ENCODE assay signal across 8 mouse cellular contexts in genomic region chr11:77785768-77786561, GRCm38 (mm10). TPM values are rescaled to one million over a fixed set of nuclear protein-coding genes. Genes with fewer than 3 reads are reported as not detected.
DNase-seq lines count a peak whose midpoint lies in the region; ATAC-seq and TF ChIP-seq lines count a peak whose summit lies in the region.

No protein-coding gene starts in this region.

- peaks cover 19% of the 10 kb centered on the region for H3K4me1 ChIP-seq in bone marrow, adult 2 months (ENCODE audit: control insufficient read depth, insufficient read depth, low read length)
- 0 out of 2 replicates have a peak, but pooled peaks cover 15% of the 10 kb centered on the region for H3K4me1 ChIP-seq in forebrain, postnatal 0 days (ENCODE audit: insufficient read depth)
- H3K4me1 ChIP-seq in lung, embryonic 16.5 days (replicated peaks; ENCODE audit: control insufficient read depth, insufficient read depth, low read length) = peaks cover 64% of the 10 kb centered on the region

- H3K4me3 ChIP-seq in bone marrow, adult 2 months (replicated peaks; ENCODE audit: control insufficient read depth, low read depth, low read length) = no peak overlapping the region
- H3K4me3 ChIP-seq in forebrain, postnatal 0 days (ENCODE audit: low read depth, low read length) = no peak overlapping the region
- H3K4me3 ChIP-seq in lung, embryonic 16.5 days (ENCODE audit: low read length) = no peak overlapping the region

- H3K36me3 ChIP-seq in forebrain, postnatal 0 days (ENCODE audit: insufficient read depth) = no peaks in the 10 kb centered on the region
- H3K36me3 ChIP-seq in lung, embryonic 16.5 days (ENCODE audit: control insufficient read depth, insufficient read depth, low read length) = no peaks in the 10 kb centered on the region

- no peaks in the 10 kb centered on the region for H3K9me3 ChIP-seq in forebrain, postnatal 0 days (ENCODE audit: low read length)
- H3K9me3 ChIP-seq in lung, embryonic 16.5 days (ENCODE audit: control insufficient read depth, low read length) = no peaks in the 10 kb centered on the region

- no peaks in the 10 kb centered on the region for H3K27me3 ChIP-seq in forebrain, postnatal 0 days (ENCODE audit: insufficient read depth, low read length)
- no peaks in the 10 kb centered on the region for H3K27me3 ChIP-seq in lung, embryonic 16.5 days (ENCODE audit: control insufficient read depth, insufficient read depth, low read depth, low read length)

- 11% methylated on average over 7 of the region's 7 CpGs for WGBS in bone marrow, adult 2 months
- WGBS in forebrain, postnatal 0 days = 41% methylated on average over 7 of the region's 7 CpGs
- 24% methylated on average over 7 of the region's 7 CpGs for WGBS in lung, embryonic 16.5 days

- TF ChIP-seq CTCF in bone marrow, adult 2 months (IDR thresholded peaks at IDR 0.05; ENCODE audit: control insufficient read depth, insufficient read depth, low read length) = no peak
- TF ChIP-seq CTCF in forebrain, postnatal 0 days (IDR thresholded peaks at IDR 0.05; ENCODE audit: low read depth) = no peak

- TF ChIP-seq POLR2A in bone marrow, adult 2 months (IDR thresholded peaks at IDR 0.05; ENCODE audit: borderline replicate concordance, control insufficient read depth, low read depth, low read length) = peak; percentile 39; the same call in 1 of the 2 replicates

- DNase-seq in heart, adult 18-20 months = peak; percentile 64 to 72
- no peak for DNase-seq in heart, adult 8-10 months (ENCODE audit: low spot score)
- no peak for DNase-seq in forebrain, postnatal 0 days
- DNase-seq in kidney, adult 8-10 months = peak; percentile 84 to 89
- DNase-seq in embryo, embryonic 10.5 days (ENCODE audit: low spot score) = no peak

- H3K4me2 ChIP-seq in forebrain, postnatal 0 days (ENCODE audit: low read depth) = no peak overlapping the region
- H3K4me2 ChIP-seq in lung, embryonic 16.5 days (ENCODE audit: low read depth, low read length) = no peak overlapping the region

- H3K9ac ChIP-seq in forebrain, postnatal 0 days = no peak overlapping the region
- peak overlapping the region; percentile 51 for H3K9ac ChIP-seq in lung, embryonic 16.5 days (ENCODE audit: low read length)

- peak; percentile 57 for ATAC-seq in forebrain, postnatal 0 days
- peak; percentile 32 for ATAC-seq in lung, embryonic 16.5 days (ENCODE audit: low read depth)
- ATAC-seq in megakaryocyte-erythroid progenitor cell, adult 5-6 weeks (replicated peaks; ENCODE audit: low FRiP score, low TSS enrichment, poor library complexity, severe bottlenecking) = no peak

- H3K27ac ChIP-seq in bone marrow, adult 2 months (ENCODE audit: control insufficient read depth, insufficient read depth, low read depth, low read length, poor library complexity) = peak overlapping the region; percentile 81
- peak overlapping the region; percentile 24; the same call in 1 of the 2 replicates for H3K27ac ChIP-seq in forebrain, postnatal 0 days (ENCODE audit: low read depth, low read length)
- H3K27ac ChIP-seq in lung, embryonic 16.5 days (ENCODE audit: low read length) = peak overlapping the region; percentile 94

RNA-seq across cellular contexts. Expression of gene Gm10277, which starts 1.6 kb away (rescaled TPM):
- total RNA-seq in heart, adult 18-20 months (2021) = not detected
- not detected for total RNA-seq in heart, adult 8-10 months (2022)
- polyA plus RNA-seq in bone marrow, adult 2 months (2011; ENCODE audit: insufficient read depth, insufficient read length, low replicate concordance, missing spikeins) = not detected in 2 replicates
- not detected in 2 replicates for total RNA-seq in forebrain, postnatal 0 days (2014; rRNA removed)
- polyA plus RNA-seq in forebrain, postnatal 0 days (2015; fragmentation: Nextera tagmentation; extraction: Ambion mirVana) = 0.29 TPM in 1 of 2 replicates, not detected in the other
- polyA plus RNA-seq in lung, embryonic 16.5 days (2015; fragmentation: Nextera tagmentation; extraction: Ambion mirVana) = 1.8 and 2.5 TPM in 2 replicates
- not detected in 2 replicates for total RNA-seq in megakaryocyte-erythroid progenitor cell, adult 5-6 weeks (2014; fragmentation: Nextera tagmentation)
- total RNA-seq in megakaryocyte-erythroid progenitor cell, adult 5-6 weeks (2017) = not detected in 2 replicates

RNA-seq across cellular contexts. Expression of gene Myo18a, which starts 22.9 kb away (rescaled TPM):
- total RNA-seq in heart, adult 18-20 months (2021) = 100 to 1,000 TPM; 228 to 270 TPM
- total RNA-seq in heart, adult 8-10 months (2022) = 100 to 1,000 TPM; 256 to 285 (median 277) TPM
- 29.5 and 74.6 TPM in 2 replicates for polyA plus RNA-seq in bone marrow, adult 2 months (2011; ENCODE audit: insufficient read depth, insufficient read length, low replicate concordance, missing spikeins)
- total RNA-seq in forebrain, postnatal 0 days (2014; rRNA removed) = 67.5 and 85.2 TPM in 2 replicates
- 23.9 and 33.8 TPM in 2 replicates for polyA plus RNA-seq in forebrain, postnatal 0 days (2015; fragmentation: Nextera tagmentation; extraction: Ambion mirVana)
- polyA plus RNA-seq in lung, embryonic 16.5 days (2015; fragmentation: Nextera tagmentation; extraction: Ambion mirVana) = 39.0 and 42.1 TPM in 2 replicates
- total RNA-seq in megakaryocyte-erythroid progenitor cell, adult 5-6 weeks (2014; fragmentation: Nextera tagmentation) = 69.3 and 99.2 TPM in 2 replicates
- total RNA-seq in megakaryocyte-erythroid progenitor cell, adult 5-6 weeks (2017) = 84.3 and 107 TPM in 2 replicates

Comparison
In these comparisons a context has a peak if more than half of its experiments do, and no peak if none do; other contexts are left out.
1. DNase-seq: peak in heart, adult 18-20 months (2 of 2) and kidney, adult 8-10 months (2 of 2); none in heart, adult 8-10 months (single experiment), forebrain, postnatal 0 days (single experiment) and embryo, embryonic 10.5 days (single experiment).
2. H3K27ac ChIP-seq: peak in every context shown above with its lines; median percentile 94 in lung, embryonic 16.5 days; 81 in bone marrow, adult 2 months; 24 in forebrain, postnatal 0 days.